In the genomic region with DNA sequence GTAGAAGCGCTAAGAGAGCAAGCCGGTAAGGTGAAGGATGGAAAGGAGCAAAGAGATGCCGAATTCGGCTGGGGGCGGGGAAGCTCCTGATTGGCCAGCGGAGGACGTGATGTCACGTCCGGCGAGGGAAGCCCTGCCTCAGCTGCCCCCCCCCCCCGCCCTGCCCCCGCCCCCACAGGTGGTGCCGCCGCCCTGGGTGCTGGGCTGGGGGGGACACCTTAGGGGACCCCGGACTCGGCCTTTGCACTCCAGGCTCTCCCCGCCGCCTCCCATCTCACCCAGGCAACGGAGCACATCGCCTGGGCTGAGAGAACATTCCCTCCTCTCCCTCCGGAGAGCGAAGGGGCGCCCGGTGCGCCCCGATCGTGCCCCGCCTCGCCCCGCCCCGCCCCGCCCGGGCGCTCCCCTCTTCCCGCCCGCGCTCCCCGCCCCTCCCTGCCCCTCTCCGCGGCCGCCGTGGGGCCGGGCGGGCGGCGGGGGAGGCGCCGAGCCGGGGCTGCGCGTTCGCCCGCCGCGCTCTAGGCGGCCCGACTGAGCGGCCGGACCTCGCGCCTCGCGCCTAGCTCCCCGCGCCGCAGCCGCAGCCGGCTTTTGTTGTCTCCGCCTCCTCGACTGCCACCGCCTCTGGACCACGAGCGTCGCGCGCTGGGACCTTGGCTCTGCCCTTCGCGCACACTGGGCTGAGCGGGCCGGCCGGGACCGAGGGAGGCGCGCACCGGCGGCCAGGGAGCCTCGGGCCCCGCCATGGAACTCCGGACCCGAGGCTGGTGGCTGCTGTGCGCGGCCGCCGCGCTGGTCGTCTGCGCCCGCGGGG, we compare ENCODE assay signal across 8 mouse cellular contexts. TPM values are rescaled to one million over a fixed set of nuclear protein-coding genes. Genes with fewer than 3 reads are reported as not detected.
DNase-seq lines count a peak whose midpoint lies in the region; ATAC-seq and TF ChIP-seq lines count a peak whose summit lies in the region.

Gpc1 (plus strand) TSS at position 458 of the 814 bp plus-strand sequence.

- in situ Hi-C loops in CH12.LX (cut with MboI; ENCODE audit: low pct_ligation_motif_present, low pct_unique_long_range_greater_than_20kb, low sequenced_read_pairs) = loop anchor here (10.0 kb wide), 1 partner anchor 177 kb away; no protein-coding TSS in a partner anchor

- TF ChIP-seq EP300 in CH12.LX (IDR thresholded peaks at IDR 0.05; ENCODE audit: low read length) = no peak

- ATAC-seq in forebrain, postnatal 0 days = peak; percentile 81
- peak; percentile 43; the same call in 1 of the 2 replicates for ATAC-seq in neutrophil, adult 5-6 weeks (ENCODE audit: extremely low read depth, insufficient number of reproducible peaks, low FRiP score, poor library complexity, severe bottlenecking)

- no peaks in the 10 kb centered on the region for H3K36me3 ChIP-seq in CH12.LX (replicated peaks in 1 of 2; ENCODE audit: control insufficient read depth in 1 of 2, insufficient read depth in 1 of 2, low read length in 1 of 2)
- H3K36me3 ChIP-seq in forebrain, postnatal 0 days (ENCODE audit: insufficient read depth) = peaks cover 14% of the 10 kb centered on the region; the same call in 1 of the 2 replicates

- H3K9ac ChIP-seq in CH12.LX (ENCODE audit: insufficient read depth, low read depth) = peak within 1 kb of the TSS; percentile 19; the same call in 1 of the 2 replicates
- peak within 1 kb of the TSS; percentile 93 for H3K9ac ChIP-seq in forebrain, postnatal 0 days

- WGBS in forebrain, postnatal 0 days = under 1% methylated on average over 64 of the region's 99 CpGs

- H3K9me3 ChIP-seq in CH12.LX (replicated peaks; ENCODE audit: low read length) = peaks cover 10% of the 10 kb centered on the region
- no peaks in the 10 kb centered on the region for H3K9me3 ChIP-seq in forebrain, postnatal 0 days (ENCODE audit: low read length)

- no peaks in the 10 kb centered on the region for H3K79me2 ChIP-seq in CH12.LX (replicated peaks; ENCODE audit: control insufficient read depth, extremely low read depth, insufficient read depth, poor library complexity, severe bottlenecking)

- peak; percentile 48 for DNase-seq in CH12.LX (ENCODE audit: extremely low read depth)
- peak; percentile 93 for DNase-seq in cerebellum, adult 11 months
- DNase-seq in forebrain, postnatal 0 days = peak; percentile 93
- peak; percentile 35 for DNase-seq in heart, postnatal 25 days (ENCODE audit: low spot score)
- peak; percentile 88 to 89 for DNase-seq in layer of hippocampus, adult 2 months (ENCODE audit: low spot score in 2 of 2)
- peak; percentile 76 to 77 for DNase-seq in lung, adult 18-20 months
- DNase-seq in thymus, adult 18-20 months = peak; percentile 74 to 81

- peak within 1 kb of the TSS; percentile 37 for H3K4me2 ChIP-seq in CH12.LX (ENCODE audit: insufficient read depth, low read depth, poor library complexity, severe bottlenecking)
- peak within 1 kb of the TSS; percentile 61 for H3K4me2 ChIP-seq in forebrain, postnatal 0 days (ENCODE audit: low read depth)

- TF ChIP-seq CTCF in CH12.LX (conservative IDR thresholded peaks at IDR 0.05 in 1 of 2, IDR thresholded peaks at IDR 0.05 in 1 of 2; ENCODE audit: low read depth in 2 of 2, low read length in 2 of 2) = no peak
- TF ChIP-seq CTCF in forebrain, postnatal 0 days (IDR thresholded peaks at IDR 0.05; ENCODE audit: low read depth) = no peak
- TF ChIP-seq CTCF in layer of hippocampus, adult 2 months (conservative IDR thresholded peaks at IDR 0.05) = no peak

- peak within 1 kb of the TSS in 1 of 3 experiments; percentile 47 for H3K4me3 ChIP-seq in CH12.LX (replicated peaks in 1 of 3; ENCODE audit: low read depth in 2 of 3, low read length in 2 of 3, poor library complexity in 1 of 3)
- H3K4me3 ChIP-seq in forebrain, postnatal 0 days (ENCODE audit: low read depth, low read length) = peak within 1 kb of the TSS; percentile 67
- peak within 1 kb of the TSS; percentile 86 for H3K4me3 ChIP-seq in layer of hippocampus, adult 2 months

- TF ChIP-seq POLR2A in CH12.LX (IDR thresholded peaks at IDR 0.05; ENCODE audit: low read depth, low read length) = no peak

- H3K27me3 ChIP-seq in CH12.LX (replicated peaks) = peaks cover 90% of the 10 kb centered on the region
- H3K27me3 ChIP-seq in forebrain, postnatal 0 days (ENCODE audit: insufficient read depth, low read length) = no peaks in the 10 kb centered on the region

- intact Hi-C loops in heart, postnatal 25 days (cut with DNase I) = loop anchor here (2.0 to 5.0 kb wide), 2 partner anchors 55 to 184 kb away; partner anchors contain the start of gene Otos

- no peak within 1 kb of the TSS for H3K27ac ChIP-seq in CH12.LX (ENCODE audit: insufficient read depth, low read depth)
- peak within 1 kb of the TSS; percentile 92 for H3K27ac ChIP-seq in forebrain, postnatal 0 days (ENCODE audit: low read depth, low read length)
- H3K27ac ChIP-seq in layer of hippocampus, adult 2 months = peak within 1 kb of the TSS; percentile 95

- dilution Hi-C loops in CH12.LX (cut with MboI; ENCODE audit: extremely low pct_ligation_motif_present, extremely low pct_unique_long_range_greater_than_20kb, low sequenced_read_pairs) = no loop called here

- no peak for TF ChIP-seq RAD21 in CH12.LX (IDR thresholded peaks at IDR 0.05; ENCODE audit: low read depth, low read length)

- H3K4me1 ChIP-seq in CH12.LX (ENCODE audit: control insufficient read depth in 1 of 2, insufficient read depth in 2 of 2) = no peaks in the 10 kb centered on the region
- H3K4me1 ChIP-seq in forebrain, postnatal 0 days (ENCODE audit: insufficient read depth) = peaks cover 19% of the 10 kb centered on the region

TF ChIP-seq in CH12.LX, 34 proteins besides CTCF, POLR2A, EP300 and RAD21:
- TF ChIP-seq SIN3A (IDR thresholded peaks at IDR 0.05; ENCODE audit: low read length) (no peak), CHD2 (IDR thresholded peaks at IDR 0.05; ENCODE audit: low read length) (peak; percentile 63)

RNA-seq across cellular contexts. Expression of gene Gpc1, which starts in this region (rescaled TPM):
- 0.55 and 0.59 TPM in 2 replicates for total RNA-seq in CH12.LX (2012; rRNA removed)
- 0.05 TPM in 1 of 2 replicates, not detected in the other for total RNA-seq in CH12.LX (2014; rRNA removed)
- 0.11 TPM in 1 of 2 replicates, not detected in the other for polyA plus RNA-seq in CH12.LX (2012; ENCODE audit: insufficient read length, low read depth)
- 132 and 173 TPM in 2 replicates for total RNA-seq in forebrain, postnatal 0 days (2014; rRNA removed)
- polyA plus RNA-seq in forebrain, postnatal 0 days (2015; fragmentation: Nextera tagmentation; extraction: Ambion mirVana) = 47.4 and 52.8 TPM in 2 replicates
- total RNA-seq in heart, postnatal 25 days (2021) = 100 to 1,000 TPM; 366 to 368 TPM
- total RNA-seq in layer of hippocampus, adult 2 months (2021) = 100 to 1,000 TPM; 146 to 154 TPM
- total RNA-seq in neutrophil, adult 5-6 weeks (2017) = 2.7 and 3.0 TPM in 2 replicates

Comparison
In these comparisons a context has a peak if more than half of its experiments do, and no peak if none do; other contexts are left out.
1. RNA of gene Gpc1 (total RNA-seq): 366 to 368 TPM in heart, postnatal 25 days, 132 to 173 TPM in forebrain, postnatal 0 days and 146 to 154 TPM in layer of hippocampus, adult 2 months; 2.7 to 3.0 TPM in neutrophil, adult 5-6 weeks and 0.05 to 0.59 TPM in CH12.LX; every median in the first group is over 10 times any median in the second.
2. RNA of gene Gpc1 (polyA plus RNA-seq): 47.4 to 52.8 TPM in forebrain, postnatal 0 days; 0.11 TPM in CH12.LX; every median in the first group is over 10 times any median in the second.
3. Peak in DNase-seq, H3K9ac ChIP-seq and H3K4me2 ChIP-seq in CH12.LX; RNA of the gene not detected or under 1 TPM.
4. DNase-seq: peak in every context shown above with its lines; median percentile 93 in cerebellum, adult 11 months; 93 in forebrain, postnatal 0 days; 88 in layer of hippocampus, adult 2 months; 78 in thymus, adult 18-20 months; 76 in lung, adult 18-20 months; 48 in CH12.LX; 35 in heart, postnatal 25 days.